Mouse (Mus musculus) hematopoietic stem cell, adult 5-6 weeks (primary cell): ENCODE data around the gene Clk3. TPM values are rescaled to one million over a fixed set of nuclear protein-coding genes. Genes with fewer than 3 reads are reported as not detected.

Experiments
- ATAC-seq, 2 experiments: fragments of 125-278 bp in 1 of 2; replicated peaks in 1 of 2; 2 replicates each; pipeline ENCODE4 v1.8.0; 2016 to 2017; ENCODE audit warnings: inconsistent platforms in 2 of 2, mild to moderate bottlenecking in 2 of 2, moderate number of reproducible peaks in 2 of 2, low read depth in 1 of 2, moderate TSS enrichment in 1 of 2; ENCODE audit not compliant: low FRiP score in 2 of 2, poor library complexity in 2 of 2, severe bottlenecking in 2 of 2, insufficient read depth in 1 of 2, low TSS enrichment in 1 of 2
- total RNA-seq: library from RNA; stranded (forward); fragments of 172-1452, 232-1000 nt; gene quantifications from 2 replicates; pipeline ENCODE4 v1.2.3, GENCODE M21; 2017

Gene Clk3
- total RNA-seq: 73.3 and 89.1 TPM in 2 replicates

- ATAC-seq: peak; percentile 15 to 18; a peak in 3 of 4 replicates
Observed at GRCm38 (mm10) chr9:57765364-57766351, at the start of gene Clk3. Gene Clk3, minus strand, starts transcription at chr9:57765860.

GRCm38 (mm10) chr9:57814866-57815265 is 49.2 kb upstream of the Clk3 start:
- ATAC-seq: no peak

DNA sequence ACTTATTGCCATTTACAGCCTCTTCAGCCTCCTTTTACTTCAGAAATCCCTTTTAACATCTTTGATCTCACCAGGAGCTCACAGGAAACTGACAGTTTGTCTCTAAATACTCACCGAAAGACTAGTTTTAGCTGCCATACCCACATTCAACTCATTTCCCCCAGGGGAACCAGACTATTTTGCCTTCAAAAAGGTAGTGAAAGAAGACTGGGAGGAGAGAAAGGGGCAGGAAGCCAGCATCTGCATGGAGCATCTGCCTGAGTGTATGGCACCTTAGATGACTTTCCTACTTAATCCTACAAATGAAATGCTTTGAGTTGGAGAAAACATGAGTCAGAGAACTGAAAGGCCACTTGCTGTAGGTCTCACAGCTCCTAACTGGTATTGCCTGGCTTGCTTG is 48.4 kb upstream of the Clk3 start:
- ATAC-seq: no peak

DNA sequence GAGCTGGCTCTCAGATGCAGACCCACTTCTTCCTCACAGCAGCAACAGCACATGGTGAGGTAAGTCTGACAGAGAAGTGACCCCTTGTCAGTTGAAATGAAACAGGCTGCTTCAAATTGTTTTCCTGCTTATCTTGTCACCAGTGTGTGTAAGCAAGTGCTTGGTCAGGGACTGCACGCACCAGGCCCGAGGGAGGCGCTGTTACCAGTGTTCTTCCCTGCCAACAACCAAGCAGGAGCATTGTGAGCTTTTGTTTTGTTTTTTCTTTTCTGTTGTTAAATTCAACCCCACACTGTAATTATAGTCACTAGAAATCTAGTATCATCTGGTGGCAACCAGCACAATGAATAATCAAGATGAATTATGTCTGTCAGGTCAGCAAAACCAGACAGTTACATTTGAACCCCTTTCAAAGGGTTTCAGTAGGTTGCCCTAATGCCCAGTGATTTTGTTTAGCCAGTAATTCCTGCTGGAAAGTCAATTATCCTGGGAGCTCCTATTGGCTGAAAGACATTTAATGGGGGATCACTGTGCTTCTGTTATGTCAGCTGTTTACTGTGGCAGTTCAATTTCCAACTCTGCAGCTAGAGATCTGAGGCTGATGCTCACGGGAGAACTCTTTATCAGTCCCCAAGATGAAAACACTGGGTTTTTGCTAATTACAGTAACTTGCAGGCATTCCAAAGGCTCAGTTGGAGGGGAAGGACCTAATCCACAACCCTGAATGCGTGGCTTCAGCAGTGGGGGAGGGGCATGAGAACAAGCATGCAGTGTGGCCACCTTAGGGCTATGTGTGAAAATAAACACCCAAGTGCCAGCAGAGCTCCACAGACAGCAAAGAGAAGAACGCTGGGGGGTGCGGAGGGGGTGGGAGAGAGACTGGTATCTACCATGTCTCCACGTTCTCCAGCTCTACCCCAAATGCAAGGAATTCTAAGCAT is 46.4 kb upstream of the Clk3 start:
- no peak for ATAC-seq

DNA sequence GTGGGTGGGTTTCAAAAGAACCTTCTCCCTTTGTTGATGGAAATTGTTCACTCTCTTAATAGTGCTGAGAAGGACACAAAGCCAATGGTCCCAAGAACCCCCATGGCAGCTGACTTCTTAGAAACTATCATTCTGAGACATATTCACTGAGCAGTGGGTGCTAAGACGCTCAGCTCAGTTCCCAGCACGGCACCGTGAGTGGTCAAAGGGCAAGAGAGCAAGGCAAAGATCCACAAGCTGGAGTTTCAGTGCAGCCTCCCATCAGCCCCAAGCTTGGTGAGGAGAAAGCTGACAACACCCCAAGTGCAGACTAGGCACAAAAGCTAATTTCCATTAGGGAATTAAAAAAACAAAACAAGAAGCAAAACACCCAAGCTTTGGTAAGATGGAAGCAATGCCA is 45.0 kb upstream of the Clk3 start:
- no peak for ATAC-seq

GRCm38 (mm10) chr9:57808771-57809310 is 43.2 kb upstream of the Clk3 start:
- no peak for ATAC-seq

DNA sequence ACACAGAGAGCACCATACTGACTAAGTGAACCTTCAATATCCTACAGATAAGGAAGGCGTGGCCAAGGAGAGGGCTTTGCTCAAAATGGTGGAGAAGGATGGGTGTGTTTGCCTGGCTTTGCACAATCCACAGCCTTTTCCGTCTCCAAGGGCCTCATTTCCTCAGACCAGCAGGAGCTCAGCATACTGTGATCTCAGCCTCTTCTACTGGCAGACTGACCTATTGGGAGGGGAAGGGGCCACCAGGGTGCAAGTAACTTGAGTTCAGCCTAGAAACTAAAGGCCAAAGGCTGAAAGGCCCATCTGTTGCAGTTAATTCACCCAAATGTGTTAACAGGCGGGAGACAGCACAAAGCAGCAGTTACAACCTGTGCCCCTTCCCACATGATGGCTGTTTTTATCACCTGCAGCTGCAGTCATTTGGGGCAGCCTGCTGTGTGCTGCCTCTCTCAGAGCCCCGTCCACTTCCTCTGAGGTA is 41.6 kb upstream of the Clk3 start:
- no peak for ATAC-seq

GRCm38 (mm10) chr9:57806066-57806481 is 40.4 kb upstream of the Clk3 start:
- no peak for ATAC-seq

GRCm38 (mm10) chr9:57805087-57805737 is 39.6 kb upstream of the Clk3 start:
- no peak; a peak in 1 of 4 replicates for ATAC-seq

DNA sequence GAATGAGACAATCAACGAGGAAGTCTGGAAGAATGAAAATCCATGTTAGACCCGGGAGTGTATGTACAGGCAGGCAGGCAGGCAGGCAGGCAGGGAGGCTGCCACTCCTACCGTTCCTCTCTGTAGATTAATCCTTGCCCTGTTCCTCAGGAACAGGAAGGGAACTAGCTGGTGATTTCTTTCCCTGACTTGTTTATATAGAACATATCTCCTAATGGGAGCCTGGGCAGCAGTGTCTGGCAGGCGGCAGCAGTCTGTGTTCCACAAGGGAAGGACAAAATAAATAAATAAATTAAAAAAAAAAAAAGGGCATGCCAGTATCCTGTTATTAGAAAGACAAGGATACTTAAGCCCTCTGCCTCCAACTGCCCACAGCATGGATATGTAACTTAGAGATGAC is 38.2 kb upstream of the Clk3 start:
- ATAC-seq: no peak

DNA sequence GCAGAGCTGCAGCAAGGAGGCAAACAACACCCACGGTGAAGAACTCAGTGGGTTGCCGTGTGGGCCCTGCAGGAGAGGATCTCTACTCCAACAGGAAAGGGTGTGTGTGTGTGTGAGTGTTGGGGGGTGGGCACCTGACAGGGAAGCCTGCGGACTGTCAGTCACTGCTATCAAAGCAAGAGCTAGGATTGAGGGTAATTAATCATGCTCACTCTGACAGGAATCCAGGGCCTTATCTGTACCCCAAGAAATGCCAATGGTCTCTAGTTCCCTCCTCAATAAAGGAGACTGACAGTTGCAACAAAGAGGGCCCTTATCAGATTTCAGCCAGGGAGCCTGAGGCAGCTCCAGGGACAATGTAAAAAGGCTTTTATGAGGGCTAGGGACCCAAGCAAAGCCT is 37.4 kb upstream of the Clk3 start:
- no peak for ATAC-seq

DNA sequence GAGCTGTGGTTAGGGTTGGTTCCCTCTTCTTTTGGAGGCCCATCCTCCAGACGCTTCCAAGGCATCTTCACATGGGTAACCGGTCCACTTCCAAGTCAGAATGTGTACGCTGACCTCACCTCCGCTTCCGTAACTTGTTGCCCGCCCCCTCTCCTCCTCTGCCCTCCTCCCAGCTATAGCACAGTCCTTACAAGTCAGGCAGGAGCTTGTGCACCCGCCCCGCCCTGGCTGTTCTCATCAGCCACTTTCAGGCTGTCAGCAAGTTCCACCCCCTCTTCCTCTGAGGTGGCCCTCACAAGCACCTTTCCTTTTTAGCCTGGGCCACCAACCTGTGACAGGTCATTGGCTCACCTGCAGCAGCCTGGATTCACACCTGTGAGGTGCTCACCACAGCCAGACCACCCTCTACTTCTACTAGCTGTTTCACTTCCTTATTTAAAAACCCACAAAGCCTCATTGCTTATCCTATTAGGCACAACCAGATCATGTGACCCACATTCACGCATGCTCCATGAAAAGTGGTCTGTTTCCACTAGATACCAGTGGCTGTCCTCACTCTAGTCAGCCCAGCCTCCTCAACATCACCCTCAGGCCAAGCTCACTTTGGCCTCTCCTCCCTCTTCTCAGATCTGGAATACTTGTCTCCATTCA is 34.8 kb upstream of the Clk3 start:
- ATAC-seq: peak; percentile 34 to 73

DNA sequence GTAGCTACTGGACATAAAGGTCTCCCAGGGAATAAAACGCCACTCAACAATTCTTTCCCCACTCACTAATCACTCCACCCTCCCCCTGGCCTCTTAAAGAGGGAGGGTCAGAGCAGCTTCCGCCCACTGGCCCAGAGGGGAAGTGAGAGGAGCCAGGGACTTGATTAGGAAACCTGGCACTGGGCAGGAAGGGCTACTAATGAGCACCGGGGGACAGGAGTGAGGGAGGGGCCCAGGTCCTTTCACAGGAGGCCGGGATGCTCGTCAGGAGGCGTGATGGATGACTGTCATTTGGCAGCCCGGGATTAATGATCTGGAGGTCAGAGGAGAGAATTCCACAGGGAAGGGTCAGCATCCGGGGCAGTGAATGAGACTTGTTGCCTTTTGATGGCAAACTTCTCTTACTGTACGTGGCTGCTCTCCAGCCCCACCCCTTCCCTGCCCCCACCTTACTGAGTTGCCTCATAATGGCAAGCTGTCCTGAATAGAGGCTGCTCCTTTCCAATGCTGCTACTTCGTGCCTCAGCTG is 33.1 kb upstream of the Clk3 start:
- ATAC-seq: peak in 1 of 2 experiments; percentile 32; a peak in 1 of 4 replicates

- ATAC-seq: no peak
Observed at GRCm38 (mm10) chr9:57797456-57797855, 31.8 kb upstream of the Clk3 start.

DNA sequence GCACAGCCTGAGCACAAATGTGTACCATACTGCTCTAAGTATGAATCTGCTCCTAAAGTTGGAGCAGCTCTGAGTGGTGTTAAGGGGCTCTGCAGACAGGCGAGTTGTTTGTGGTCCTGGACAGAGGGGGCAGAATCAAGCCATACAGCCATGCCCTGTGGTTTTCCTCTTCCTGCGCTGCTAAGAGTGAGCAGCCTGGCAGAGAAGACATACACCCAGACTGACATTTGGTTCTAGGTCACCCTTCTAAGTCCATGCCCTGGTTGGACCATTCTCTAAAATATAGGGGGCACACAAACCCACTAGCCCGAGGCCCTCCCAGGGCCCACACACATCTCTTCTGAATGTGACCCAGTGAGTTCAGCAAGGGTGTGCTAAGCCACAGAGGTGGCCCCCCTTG is 24.1 kb upstream of the Clk3 start:
- ATAC-seq: peak; percentile 77

DNA sequence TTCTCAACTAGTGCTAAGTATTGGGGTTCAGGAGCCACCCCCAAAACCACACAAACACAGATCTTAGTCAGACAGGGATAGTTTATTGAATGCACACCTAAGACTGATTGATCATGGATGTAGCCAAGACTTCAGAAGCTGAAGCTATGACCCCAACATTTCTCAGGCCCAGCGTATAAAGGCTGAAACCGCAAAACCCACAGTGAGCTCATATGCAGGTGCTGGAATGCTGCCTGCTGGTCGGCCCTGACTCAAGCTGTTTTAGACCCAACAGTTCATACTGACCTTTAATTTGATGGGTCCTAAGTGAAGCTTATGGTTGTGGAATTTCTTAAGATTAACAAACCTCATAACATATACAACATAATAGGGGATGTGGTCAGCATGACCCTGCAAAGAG is 17.0 kb upstream of the Clk3 start:
- no peak for ATAC-seq
